Mouse (Mus musculus) neural tube, embryonic 11.5 days (tissue): ENCODE data around the gene Nudt6. TPM values are rescaled to one million over a fixed set of nuclear protein-coding genes. Genes with fewer than 3 reads are reported as not detected.

ENCODE experiments used
- ATAC-seq: fragments of 200-750 bp; cut with Nextera tagmentation; 2 replicates; pipeline ENCODE4 v1.8.0; 2017; ENCODE audit warnings: moderate number of reproducible peaks, mild to moderate bottlenecking, moderate TSS enrichment, moderate library complexity; ENCODE audit not compliant: insufficient read depth, low FRiP score, low TSS enrichment
- DNase-seq: peaks from one replicate; pipeline ENCODE4 v3.0.0-alpha.2; 2015; ENCODE audit warnings: low spot score
- H3K27ac ChIP-seq: fragments of 300-500 bp; sonication (generic); 2 replicates; pipeline ENCODE4 v1.5.1; 2014; ENCODE audit warnings: low read depth, mild to moderate bottlenecking, low read length
- H3K27me3 ChIP-seq: fragments of 300-500 bp; sonication (generic); 2 replicates; pipeline ENCODE4 v1.6.1; 2014; ENCODE audit warnings: mild to moderate bottlenecking, low read length, mixed read lengths; ENCODE audit not compliant: control insufficient read depth, insufficient read depth
- H3K36me3 ChIP-seq: fragments of 300-500 bp; sonication (generic); 2 replicates; pipeline ENCODE4 v1.6.1; 2014; ENCODE audit warnings: mild to moderate bottlenecking, low read length, moderate library complexity, mixed read lengths; ENCODE audit not compliant: control insufficient read depth, insufficient read depth
- H3K4me1 ChIP-seq: fragments of 300-500 bp; sonication (generic); 2 replicates; pipeline ENCODE4 v1.6.1; 2014; ENCODE audit warnings: low read length, mixed read lengths; ENCODE audit not compliant: control insufficient read depth, insufficient read depth
- H3K4me2 ChIP-seq: fragments of 300-500 bp; sonication (generic); 2 replicates; pipeline ENCODE4 v1.6.1; 2014; ENCODE audit warnings: low read depth, mild to moderate bottlenecking, moderate library complexity
- H3K4me3 ChIP-seq: fragments of 300-500 bp; sonication (generic); 2 replicates; pipeline ENCODE4 v1.5.1; 2014; ENCODE audit warnings: low read depth, low read length
- H3K9ac ChIP-seq: fragments of 300-500 bp; sonication (generic); 2 replicates; pipeline ENCODE4 v1.6.1; 2014; ENCODE audit warnings: mild to moderate bottlenecking, low read length
- H3K9me3 ChIP-seq: fragments of 300-500 bp; sonication (generic); 2 replicates; pipeline ENCODE4 v1.6.1; 2016; ENCODE audit warnings: low read length; ENCODE audit not compliant: control insufficient read depth
- WGBS: fragments of 180-500 bp; shearing (Covaris S2); extraction: QIAGEN DNeasy Blood & Tissue Kit; methylation state at CpG from one replicate; pipeline ENCODE4 v1.1.7; 2014; 5-methylcytosine and 5-hydroxymethylcytosine counted together
- polyA plus RNA-seq: library from polyadenylated mRNA; unstranded; fragments of >200 nt; fragmentation: Nextera tagmentation; extraction: Ambion mirVana; gene quantifications from 2 replicates; pipeline ENCODE4 v1.2.1, GENCODE M21; 2014

The Nudt6 gene
- polyA plus RNA-seq, 1 experiment from 2014 or later, result 3.8 TPM

DNA sequence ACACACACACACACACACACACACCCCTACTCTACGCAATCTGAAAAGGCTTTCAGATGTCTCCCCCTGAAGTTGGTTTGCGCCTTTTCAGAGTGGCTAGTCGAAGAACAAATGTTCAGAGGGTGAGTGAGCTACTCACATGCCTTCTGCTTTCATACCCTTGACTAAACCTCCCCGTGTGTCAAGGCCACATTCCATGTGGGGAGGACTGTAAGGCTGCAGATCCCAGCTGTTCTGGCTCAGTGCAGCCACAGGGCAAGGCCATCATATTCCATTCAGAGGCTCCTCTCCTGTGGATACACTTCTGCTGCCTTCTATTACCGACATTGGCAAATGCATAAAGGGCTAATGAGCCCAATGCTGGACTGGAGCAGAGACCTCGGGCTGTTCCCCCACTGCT is 41.6 kb downstream of the Nudt6 start:
- ATAC-seq (no peak), DNase-seq (no peak)
- no peak overlapping the region for H3K4me2 ChIP-seq
- H3K36me3 ChIP-seq, result no peaks in the 10 kb centered on the region
- H3K4me1 ChIP-seq, result no peaks in the 10 kb centered on the region
- no peak overlapping the region for H3K4me3 ChIP-seq
- no peak overlapping the region for H3K27ac ChIP-seq
- H3K9me3 ChIP-seq, result no peaks in the 10 kb centered on the region
- no peak overlapping the region for H3K9ac ChIP-seq
- WGBS, result 72% methylated on average over 6 of the region's 6 CpGs
- H3K27me3 ChIP-seq, result no peaks in the 10 kb centered on the region

- no peak overlapping the region for H3K27ac ChIP-seq
- no peak for ATAC-seq
- no peaks in the 10 kb centered on the region for H3K27me3 ChIP-seq
- no peaks in the 10 kb centered on the region for H3K9me3 ChIP-seq
- H3K4me3 ChIP-seq, result no peak overlapping the region
- 61% methylated on average over 6 of the region's 6 CpGs for WGBS
- DNase-seq, result no peak
- no peak overlapping the region for H3K9ac ChIP-seq
- no peak overlapping the region for H3K4me2 ChIP-seq
- no peaks in the 10 kb centered on the region for H3K4me1 ChIP-seq
- no peaks in the 10 kb centered on the region for H3K36me3 ChIP-seq
Observed at GRCm38 (mm10) chr3:37377926-37378325, 42.1 kb downstream of the Nudt6 start.

DNA sequence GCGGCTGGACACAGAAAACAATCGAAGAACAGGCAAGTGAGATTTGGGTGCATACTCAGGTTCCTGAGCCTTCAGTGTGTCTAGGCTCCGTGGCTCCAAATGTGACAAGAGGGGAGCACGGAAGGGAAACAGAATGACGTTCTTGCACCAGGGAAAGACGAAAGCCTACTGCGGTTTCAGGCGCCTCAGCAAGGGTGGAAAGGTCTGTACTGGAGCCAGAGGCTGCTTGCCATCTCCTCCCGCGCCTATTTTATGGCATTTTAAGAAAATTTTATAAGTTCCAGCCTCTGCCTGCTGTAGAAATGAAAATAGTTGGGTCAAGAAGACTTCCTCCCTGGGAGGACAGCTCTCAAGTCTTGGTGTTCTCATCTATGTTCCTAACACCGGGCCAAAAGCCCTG is 46.3 kb downstream of the Nudt6 start:
- DNase-seq, result no peak
- no peak overlapping the region for H3K27ac ChIP-seq
- H3K9ac ChIP-seq, result no peak overlapping the region
- no peak overlapping the region for H3K4me2 ChIP-seq
- H3K4me3 ChIP-seq, result no peak overlapping the region
- 93% methylated on average over 11 of the region's 11 CpGs for WGBS
- ATAC-seq, result no peak
- no peaks in the 10 kb centered on the region for H3K36me3 ChIP-seq
- H3K4me1 ChIP-seq, result no peaks in the 10 kb centered on the region
- no peaks in the 10 kb centered on the region for H3K9me3 ChIP-seq
- H3K27me3 ChIP-seq, result no peaks in the 10 kb centered on the region

- no peaks in the 10 kb centered on the region for H3K4me1 ChIP-seq
- DNase-seq (no peak), ATAC-seq (no peak)
- H3K36me3 ChIP-seq, result no peaks in the 10 kb centered on the region
- no peak overlapping the region for H3K27ac ChIP-seq
- H3K9me3 ChIP-seq, result no peaks in the 10 kb centered on the region
- H3K27me3 ChIP-seq, result no peaks in the 10 kb centered on the region
- H3K4me2 ChIP-seq, result no peak overlapping the region
- H3K4me3 ChIP-seq, result no peak overlapping the region
- WGBS, result 71% methylated on average over 4 of the region's 4 CpGs
- no peak overlapping the region for H3K9ac ChIP-seq
Observed at GRCm38 (mm10) chr3:37370407-37370806, 49.6 kb downstream of the Nudt6 start.

DNA sequence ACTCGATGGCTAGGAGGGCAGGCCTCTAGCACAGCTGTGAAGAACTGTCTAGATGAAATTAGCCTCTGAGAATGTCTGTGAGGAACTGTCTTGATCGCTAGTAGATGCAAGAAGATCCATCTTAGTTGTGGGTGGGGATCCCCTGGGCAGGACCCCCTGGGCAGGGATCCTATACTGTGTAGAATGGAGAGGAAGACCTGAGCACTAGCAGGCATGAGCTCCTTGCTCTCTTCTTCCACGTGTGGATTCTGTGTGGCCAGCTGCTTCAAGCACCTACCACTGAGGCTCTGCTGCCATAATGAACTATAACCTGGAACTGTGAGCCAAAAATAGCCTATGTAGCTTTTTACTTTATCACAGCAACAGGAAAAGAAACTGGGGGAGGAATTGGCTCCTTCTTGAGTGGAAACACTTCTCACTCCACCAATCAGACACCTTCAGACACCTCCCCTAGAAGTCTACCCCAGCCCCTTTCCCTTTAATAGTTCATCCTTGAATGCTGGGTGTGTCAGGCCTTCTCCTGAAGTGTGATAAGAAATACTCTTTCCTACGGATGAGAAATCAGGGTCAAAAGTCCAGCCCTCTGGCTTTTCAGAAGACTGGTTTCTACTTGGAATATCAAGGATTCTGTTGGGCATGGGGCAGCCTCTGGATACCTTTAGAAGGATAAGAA is 53.5 kb downstream of the Nudt6 start:
- Histone ChIP-seq H3K4me3 (no peak overlapping the region), H3K4me2 (no peak overlapping the region), H3K27ac (no peak overlapping the region), H3K4me1 (no peaks in the 10 kb centered on the region), H3K27me3 (no peaks in the 10 kb centered on the region), H3K36me3 (no peaks in the 10 kb centered on the region), H3K9me3 (no peaks in the 10 kb centered on the region), H3K9ac (no peak overlapping the region)
- no peak for DNase-seq
- WGBS, result 65% methylated on average over 4 of the region's 4 CpGs
- no peak for ATAC-seq

- H3K4me3 ChIP-seq, result no peak overlapping the region
- H3K27me3 ChIP-seq, result no peaks in the 10 kb centered on the region
- no peak for DNase-seq
- no peak overlapping the region for H3K4me2 ChIP-seq
- no peaks in the 10 kb centered on the region for H3K36me3 ChIP-seq
- no peaks in the 10 kb centered on the region for H3K4me1 ChIP-seq
- H3K9ac ChIP-seq, result no peak overlapping the region
- no peak for ATAC-seq
- WGBS, result 56% methylated on average over 3 of the region's 3 CpGs
- no peak overlapping the region for H3K27ac ChIP-seq
- H3K9me3 ChIP-seq, result no peaks in the 10 kb centered on the region
Observed at GRCm38 (mm10) chr3:37365976-37366375, 54.0 kb downstream of the Nudt6 start.

DNA sequence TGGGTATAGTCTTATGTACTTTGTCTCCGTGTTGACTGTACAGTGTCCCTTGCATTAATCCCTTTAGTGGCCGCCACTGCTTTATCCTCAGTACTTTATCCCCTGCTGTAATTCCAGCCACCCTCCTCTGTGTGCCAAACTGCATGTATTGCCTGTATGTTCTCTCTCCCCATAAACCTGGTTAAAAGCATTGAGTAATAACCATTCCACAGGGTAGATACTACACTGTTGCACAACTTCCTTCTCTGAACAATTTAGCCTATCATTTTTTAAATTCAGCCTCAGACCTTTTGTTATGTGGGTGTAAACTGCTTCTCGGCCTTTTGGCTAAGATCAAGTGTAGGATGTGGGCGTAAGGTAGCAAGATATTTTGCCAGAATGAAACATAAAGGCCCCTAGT is 54.9 kb downstream of the Nudt6 start:
- Histone ChIP-seq H3K27ac (no peak overlapping the region), H3K9ac (no peak overlapping the region), H3K4me3 (no peak overlapping the region), H3K36me3 (no peaks in the 10 kb centered on the region), H3K4me1 (no peaks in the 10 kb centered on the region), H3K27me3 (no peaks in the 10 kb centered on the region), H3K4me2 (no peak overlapping the region), H3K9me3 (no peaks in the 10 kb centered on the region)
- ATAC-seq (no peak), DNase-seq (no peak)
- 83% methylated on average over 4 of the region's 4 CpGs for WGBS

DNA sequence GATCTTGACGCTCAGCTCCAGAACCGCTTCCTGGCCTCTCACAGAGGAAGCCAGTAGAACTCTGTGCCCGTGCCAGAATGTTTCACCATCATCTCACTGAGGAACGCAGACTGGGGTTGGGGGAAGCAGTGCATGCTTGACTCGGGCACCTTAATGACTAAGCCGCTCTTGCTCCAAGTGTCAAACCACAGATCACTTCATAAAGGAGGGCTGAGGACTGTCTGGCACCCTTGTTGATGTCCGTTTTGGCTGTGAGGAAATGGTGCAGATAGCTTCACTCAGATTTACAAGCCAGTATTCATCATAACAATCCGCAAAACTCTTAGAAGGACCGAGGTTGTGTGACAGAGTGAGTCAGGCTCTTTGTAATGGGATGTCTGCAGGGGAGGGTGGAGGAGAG is 59.3 kb downstream of the Nudt6 start:
- H3K4me2 ChIP-seq, result no peak overlapping the region
- no peak overlapping the region for H3K27ac ChIP-seq
- no peaks in the 10 kb centered on the region for H3K4me1 ChIP-seq
- H3K27me3 ChIP-seq, result no peaks in the 10 kb centered on the region
- WGBS, result 84% methylated on average over 9 of the region's 9 CpGs
- ATAC-seq (no peak), DNase-seq (no peak)
- H3K9ac ChIP-seq, result no peak overlapping the region
- H3K9me3 ChIP-seq, result no peaks in the 10 kb centered on the region
- no peaks in the 10 kb centered on the region for H3K36me3 ChIP-seq
- H3K4me3 ChIP-seq, result no peak overlapping the region
